Mouse (Mus musculus): ENCODE measurements around the gene Aptx.

- TF ChIP-seq CTCF (IDR thresholded peaks at IDR 0.05; ENCODE audit: control insufficient read depth, insufficient read depth, insufficient replicate concordance, low read depth, low read length) (no peak), POLR2A (IDR thresholded peaks at IDR 0.05; ENCODE audit: control insufficient read depth, low read depth, low read length) (no peak)
These were observed 32.4 kb upstream of the Aptx start for GRCm38 (mm10) chr4:40735351-40735750.
